Mouse (Mus musculus) brain, embryonic 14.5 days (tissue): ENCODE data around the gene Mrpl37. TPM values are rescaled to one million over a fixed set of nuclear protein-coding genes. Genes with fewer than 3 reads are reported as not detected.

ENCODE experiments used
- DNase-seq: peaks from one replicate; pipeline ENCODE4 v3.0.0-alpha.2; 2011; ENCODE audit warnings: low read depth
- CTCF ChIP-seq: fragments of 200-500 bp; IDR thresholded peaks from 2 replicates; pipeline ENCODE4 v1.5.1; 2012; ENCODE audit warnings: inconsistent platforms, mild to moderate bottlenecking, moderate library complexity, borderline replicate concordance; ENCODE audit not compliant: insufficient read depth, insufficient read length; ENCODE audit errors: extremely low read depth
- POLR2A ChIP-seq: fragments of 200-500 bp; IDR thresholded peaks from 2 replicates; pipeline ENCODE4 v1.6.1; 2012; ENCODE audit warnings: mild to moderate bottlenecking, inconsistent platforms, borderline replicate concordance; ENCODE audit not compliant: poor library complexity, insufficient read depth, insufficient read length, severe bottlenecking; ENCODE audit errors: extremely low read depth
- polyA plus RNA-seq: library from polyadenylated mRNA; depleted of rRNA; stranded (reverse); fragments of >200 nt; gene quantifications from 2 replicates; pipeline ENCODE4 v1.2.3, GENCODE M21; 2012

Mrpl37 gene
- polyA plus RNA-seq, 1 experiment: 88.1 TPM

DNA sequence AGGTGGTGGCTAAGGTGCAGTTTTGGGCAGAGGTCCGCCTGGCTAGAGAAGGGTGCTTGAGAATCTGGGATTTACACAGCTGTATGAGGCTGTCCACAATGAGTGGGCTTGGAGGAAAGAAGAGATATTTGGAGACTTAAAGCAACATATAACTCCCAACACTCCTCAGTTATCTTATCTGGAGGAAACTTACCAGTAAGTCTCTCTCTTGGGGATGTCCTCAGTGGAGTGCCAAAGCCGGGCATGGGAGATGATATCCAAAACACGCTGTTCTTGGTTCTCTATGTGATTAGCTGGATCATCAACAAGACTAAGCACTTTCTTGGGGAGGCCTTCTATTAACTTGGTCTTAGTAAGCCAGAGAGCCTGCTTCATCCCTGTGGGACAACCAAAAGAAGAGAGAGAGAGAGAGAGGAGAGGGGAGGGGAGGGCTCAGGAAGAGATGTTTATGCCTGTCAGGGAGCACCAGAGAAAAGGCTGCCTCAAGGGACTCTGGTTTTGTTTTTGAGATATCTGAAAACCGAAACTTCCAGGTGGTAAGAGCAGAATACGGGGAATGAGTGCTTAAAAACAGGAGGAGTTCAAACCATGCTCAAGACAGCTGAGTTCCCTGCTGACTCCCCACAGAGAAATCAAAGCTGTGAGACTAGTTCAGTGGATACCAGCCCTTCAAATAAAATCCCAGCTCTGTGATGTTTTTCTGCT, 2.1 kb downstream of the Mrpl37 start:
- no peak for DNase-seq
- TF ChIP-seq POLR2A: no peak
- no peak for TF ChIP-seq CTCF

- DNase-seq: peak; percentile 40
- TF ChIP-seq CTCF (no peak), POLR2A (no peak)
Observed at GRCm38 (mm10) chr4:107063214-107063613, 3.5 kb downstream of the Mrpl37 start.

- no peak for DNase-seq
- TF ChIP-seq POLR2A: no peak
- no peak for TF ChIP-seq CTCF
Observed at GRCm38 (mm10) chr4:107061560-107061959, 5.1 kb downstream of the Mrpl37 start.

DNA sequence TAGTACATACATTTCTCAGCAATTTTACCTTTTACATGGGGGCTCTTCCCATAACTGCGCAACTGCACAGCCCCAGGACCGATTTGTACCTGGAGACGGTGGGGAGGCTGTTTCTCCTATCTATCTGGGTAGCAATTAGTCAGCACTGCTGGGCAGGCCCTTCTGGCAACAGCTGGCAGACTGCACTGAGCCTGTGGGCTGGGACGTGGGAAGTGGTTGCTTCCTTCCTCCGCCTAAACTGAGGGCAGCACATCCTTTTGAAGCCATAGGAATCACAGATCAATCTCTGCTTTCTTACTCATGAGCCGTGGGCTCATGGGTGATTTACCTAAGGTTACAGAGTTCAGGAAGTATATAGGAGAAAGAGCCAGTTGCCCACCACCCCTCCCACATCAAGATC, 7.9 kb downstream of the Mrpl37 start:
- no peak for DNase-seq
- TF ChIP-seq CTCF (no peak), POLR2A (no peak)

DNA sequence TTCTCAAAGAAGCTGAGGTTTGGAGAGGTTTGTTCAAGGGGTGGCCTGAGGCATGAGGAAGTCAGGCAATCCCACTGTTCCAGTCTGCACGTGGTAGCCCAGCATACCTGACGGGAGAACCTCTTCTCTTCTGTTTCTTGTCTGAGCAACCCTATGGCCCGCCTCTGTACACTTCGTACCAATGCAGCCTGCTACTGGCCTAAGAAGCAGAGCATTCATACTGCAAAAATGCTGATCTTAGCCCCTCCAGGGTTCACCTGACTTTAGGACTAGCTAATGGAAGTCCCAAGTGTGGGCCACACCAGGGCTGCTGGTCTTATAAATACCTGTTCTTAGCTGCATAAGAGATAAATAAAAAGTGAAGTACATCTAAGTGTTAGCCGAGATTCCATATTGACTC, 8.3 kb downstream of the Mrpl37 start:
- no peak for DNase-seq
- no peak for TF ChIP-seq POLR2A
- no peak for TF ChIP-seq CTCF

GRCm38 (mm10) chr4:107056088-107056487, 10.6 kb downstream of the Mrpl37 start:
- DNase-seq: no peak
- TF ChIP-seq POLR2A (no peak), CTCF (no peak)

DNA sequence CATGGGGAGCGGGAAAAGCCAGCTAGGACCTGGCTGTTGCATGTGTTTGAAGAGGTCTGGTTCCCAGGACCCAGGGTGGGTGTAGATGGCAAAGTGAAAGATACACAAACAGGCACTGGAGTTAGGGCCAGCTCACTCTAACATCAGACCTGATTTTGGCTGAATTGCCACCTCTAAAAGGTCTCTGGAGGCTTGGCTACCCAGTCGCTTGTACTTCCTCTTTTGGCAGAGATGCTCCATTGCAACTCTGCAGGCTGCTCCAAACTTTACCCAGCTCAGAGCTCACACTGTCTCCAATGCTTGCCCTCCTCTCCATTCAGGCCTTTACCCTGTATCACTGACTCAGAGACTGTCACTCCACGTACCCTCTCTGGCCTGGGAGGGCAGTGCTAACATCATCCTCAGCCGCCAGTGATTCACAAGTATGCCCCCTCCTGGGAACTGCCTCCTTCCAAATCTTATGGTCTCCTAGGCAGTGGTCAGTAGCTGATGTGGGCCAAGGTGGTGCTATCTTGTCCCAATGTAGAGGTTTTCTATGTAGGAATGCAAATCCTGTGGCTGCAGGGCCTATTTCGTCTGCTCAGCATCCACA, 13.6 kb downstream of the Mrpl37 start:
- TF ChIP-seq POLR2A: no peak
- no peak for TF ChIP-seq CTCF
- no peak for DNase-seq

- TF ChIP-seq POLR2A (no peak), CTCF (no peak)
- DNase-seq: no peak
Observed at GRCm38 (mm10) chr4:107051889-107052288, 14.8 kb downstream of the Mrpl37 start.

DNA sequence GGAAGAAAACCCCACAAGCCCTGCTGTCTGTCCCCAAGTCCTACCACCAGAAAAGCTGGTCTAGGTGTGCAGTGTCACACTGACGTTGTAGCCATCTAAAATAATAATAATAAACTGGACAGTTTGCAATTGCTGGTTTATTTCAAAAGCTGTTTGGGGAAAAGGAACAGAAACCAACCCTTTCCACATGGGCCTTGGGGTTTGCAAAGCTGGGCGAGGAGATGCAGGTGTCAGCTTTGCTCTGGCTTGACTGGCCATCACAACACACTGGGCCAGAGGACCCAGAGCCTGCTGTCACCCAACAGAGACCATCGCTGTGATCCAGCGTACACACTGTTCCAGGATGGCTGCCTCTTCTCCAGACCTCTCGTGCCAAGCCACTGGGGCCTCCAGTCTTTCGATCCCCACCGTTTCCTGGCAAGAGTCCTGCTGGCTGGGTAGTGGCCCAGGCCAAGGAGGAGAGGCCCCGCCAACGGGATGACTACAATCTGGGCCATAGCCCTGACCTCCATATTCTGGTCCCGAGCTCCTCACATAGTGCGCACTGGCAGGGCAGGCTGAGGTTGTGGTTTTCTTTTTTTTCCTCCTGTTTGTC, 18.0 kb downstream of the Mrpl37 start:
- DNase-seq: peak; percentile 18
- no peak for TF ChIP-seq CTCF
- no peak for TF ChIP-seq POLR2A

DNA sequence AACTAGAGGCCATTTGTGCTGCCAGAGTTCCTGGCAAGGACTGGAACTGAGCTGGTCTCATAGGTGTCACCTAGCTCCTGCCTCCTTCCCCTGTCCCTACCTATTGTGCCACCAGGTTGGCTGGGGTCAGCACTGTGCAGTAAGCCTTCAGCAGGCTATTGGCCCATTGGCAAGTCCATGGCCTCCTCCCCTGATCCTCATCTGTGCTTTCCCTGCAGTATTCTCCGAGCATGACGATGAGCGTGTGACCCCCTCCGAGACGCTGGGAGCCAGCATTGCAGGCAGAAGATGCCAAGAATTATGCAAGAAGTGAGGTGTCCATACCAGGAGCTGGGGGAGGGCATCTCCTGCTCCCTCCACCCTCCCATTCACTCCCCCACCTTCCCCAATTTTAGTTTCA, 18.9 kb downstream of the Mrpl37 start:
- TF ChIP-seq POLR2A: no peak
- TF ChIP-seq CTCF: no peak
- DNase-seq: no peak

DNA sequence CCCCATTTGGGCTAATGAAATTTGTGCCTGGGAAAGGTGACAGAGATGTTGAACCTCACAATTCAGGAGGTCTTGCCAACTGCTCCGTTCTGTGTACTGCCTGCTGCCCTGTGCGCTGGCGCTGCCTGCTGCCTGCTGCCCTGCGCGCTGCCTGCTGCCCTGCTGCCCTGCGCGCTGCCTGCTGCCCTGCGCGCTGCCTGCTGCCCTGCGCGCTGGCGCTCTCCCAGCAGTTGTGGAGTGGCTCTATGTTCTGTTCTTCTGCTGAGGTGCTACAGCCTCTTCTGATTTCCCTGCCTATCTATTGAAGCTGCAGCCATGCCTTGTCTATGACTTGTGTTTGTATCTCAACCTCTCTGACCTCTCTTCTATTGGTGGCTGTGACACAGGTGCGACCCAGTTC, 21.5 kb downstream of the Mrpl37 start:
- TF ChIP-seq POLR2A: no peak
- no peak for TF ChIP-seq CTCF
- DNase-seq: no peak

- DNase-seq: no peak
- TF ChIP-seq POLR2A: no peak
- TF ChIP-seq CTCF: no peak
Observed at GRCm38 (mm10) chr4:107042304-107042703, 24.4 kb downstream of the Mrpl37 start.

- DNase-seq: peak; percentile 63
- TF ChIP-seq POLR2A: no peak
- no peak for TF ChIP-seq CTCF
Observed at GRCm38 (mm10) chr4:107039270-107039669, 27.4 kb downstream of the Mrpl37 start.
